Mouse (Mus musculus) embryonic fibroblast, embryonic 13.5 days (primary cell): ENCODE data around the gene Sec24b. TPM values are rescaled to one million over a fixed set of nuclear protein-coding genes. Genes with fewer than 3 reads are reported as not detected.

Experiments used
- H3K27ac ChIP-seq: 2 replicates; pipeline ENCODE4 v1.5.1; 2012; ENCODE audit warnings: low read length, control low read depth, inconsistent platforms; ENCODE audit not compliant: insufficient read depth
- H3K4me1 ChIP-seq: 2 replicates; pipeline ENCODE4 v1.6.1; 2011; ENCODE audit warnings: low read length; ENCODE audit not compliant: control insufficient read depth, insufficient read depth
- H3K4me3 ChIP-seq: 2 replicates; pipeline ENCODE4 v1.5.1; 2011; ENCODE audit warnings: mild to moderate bottlenecking, control low read depth, low read length; ENCODE audit not compliant: insufficient read depth
- CTCF ChIP-seq: IDR thresholded peaks from 2 replicates; pipeline ENCODE4 v1.5.1; 2011; ENCODE audit warnings: mild to moderate bottlenecking, control low read depth, low read length, moderate library complexity, borderline replicate concordance; ENCODE audit not compliant: insufficient read depth
- POLR2A ChIP-seq: IDR thresholded peaks from 2 replicates; pipeline ENCODE4 v1.6.1; 2011; ENCODE audit warnings: low read depth, mild to moderate bottlenecking, control low read depth, low read length, moderate library complexity
- polyA plus RNA-seq: library from polyadenylated mRNA; stranded (reverse); fragments of >200 nt; gene quantifications from 2 replicates; pipeline ENCODE4 v1.2.4, GENCODE M21; 2011; ENCODE audit warnings: low read depth; ENCODE audit not compliant: missing spikeins, insufficient read length

Sec24b gene
- polyA plus RNA-seq, 1 experiment, result 98.3 TPM

DNA sequence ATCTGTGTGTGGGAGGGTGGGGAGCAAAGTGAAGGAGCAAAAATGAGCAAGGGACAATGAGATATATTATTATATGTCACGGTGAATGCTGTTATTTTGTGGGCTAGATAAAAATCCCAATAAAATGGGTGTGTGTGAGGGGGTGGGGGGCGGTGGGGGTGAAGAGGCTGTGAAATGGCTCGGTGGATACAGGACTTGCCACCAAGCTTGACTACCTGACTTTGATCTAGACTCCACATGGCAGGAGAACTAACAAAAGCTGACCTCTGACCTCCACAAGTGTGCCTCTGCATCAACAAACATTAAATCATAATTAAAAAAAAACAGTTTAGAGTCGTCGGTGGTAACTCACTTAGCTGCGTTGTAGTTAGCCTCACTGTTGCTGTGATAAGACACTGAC, 81.8 kb downstream of the Sec24b start:
- TF ChIP-seq CTCF, result no peak
- no peak for TF ChIP-seq POLR2A
- Histone ChIP-seq H3K4me1 (no peaks in the 10 kb centered on the region; the same call in 1 of the 2 replicates), H3K27ac (no peak overlapping the region), H3K4me3 (no peak overlapping the region)

DNA sequence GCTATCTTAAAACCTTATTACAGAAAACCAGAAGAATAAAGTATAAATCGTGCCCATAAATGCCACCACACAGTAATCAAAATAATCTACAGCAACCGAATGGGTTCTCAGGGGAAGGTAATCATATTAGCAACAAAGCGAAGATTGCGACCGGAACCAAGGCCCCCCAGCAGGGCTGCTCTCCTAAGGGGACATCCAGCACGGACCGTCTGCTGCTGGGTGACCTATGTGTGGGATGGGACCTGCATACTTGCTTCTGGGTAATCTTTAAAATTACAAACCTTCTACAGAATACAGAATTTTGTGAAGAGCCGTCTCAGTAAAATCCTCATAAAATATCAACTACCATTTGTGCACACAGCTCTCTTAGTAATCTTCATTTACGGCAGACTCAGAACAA, 82.6 kb downstream of the Sec24b start:
- no peak overlapping the region for H3K4me3 ChIP-seq
- H3K4me1 ChIP-seq, result no peaks in the 10 kb centered on the region; the same call in 1 of the 2 replicates
- no peak overlapping the region for H3K27ac ChIP-seq
- TF ChIP-seq POLR2A (no peak), CTCF (no peak)

DNA sequence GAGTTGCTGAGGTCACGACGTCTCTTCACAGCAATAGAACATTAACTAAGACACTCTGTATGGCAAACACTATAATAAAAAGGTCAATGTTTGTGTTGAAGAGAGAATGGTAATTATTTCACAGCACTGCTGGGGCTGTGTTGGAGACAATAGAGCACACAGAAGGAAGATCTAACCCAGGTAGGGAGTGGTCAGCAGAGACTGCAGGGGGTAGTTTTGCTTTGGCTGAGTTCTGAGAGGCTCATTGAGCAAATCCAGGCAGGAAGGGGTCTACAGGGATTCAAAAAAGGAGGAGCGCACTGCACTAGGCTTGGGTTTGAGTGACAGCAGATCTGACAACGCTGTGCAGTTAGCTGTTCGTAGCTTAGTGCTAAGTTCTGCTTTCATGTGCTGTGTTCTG, 85.0 kb downstream of the Sec24b start:
- TF ChIP-seq CTCF, result no peak
- Histone ChIP-seq H3K4me1 (no peaks in the 10 kb centered on the region), H3K4me3 (no peak overlapping the region), H3K27ac (no peak overlapping the region)

DNA sequence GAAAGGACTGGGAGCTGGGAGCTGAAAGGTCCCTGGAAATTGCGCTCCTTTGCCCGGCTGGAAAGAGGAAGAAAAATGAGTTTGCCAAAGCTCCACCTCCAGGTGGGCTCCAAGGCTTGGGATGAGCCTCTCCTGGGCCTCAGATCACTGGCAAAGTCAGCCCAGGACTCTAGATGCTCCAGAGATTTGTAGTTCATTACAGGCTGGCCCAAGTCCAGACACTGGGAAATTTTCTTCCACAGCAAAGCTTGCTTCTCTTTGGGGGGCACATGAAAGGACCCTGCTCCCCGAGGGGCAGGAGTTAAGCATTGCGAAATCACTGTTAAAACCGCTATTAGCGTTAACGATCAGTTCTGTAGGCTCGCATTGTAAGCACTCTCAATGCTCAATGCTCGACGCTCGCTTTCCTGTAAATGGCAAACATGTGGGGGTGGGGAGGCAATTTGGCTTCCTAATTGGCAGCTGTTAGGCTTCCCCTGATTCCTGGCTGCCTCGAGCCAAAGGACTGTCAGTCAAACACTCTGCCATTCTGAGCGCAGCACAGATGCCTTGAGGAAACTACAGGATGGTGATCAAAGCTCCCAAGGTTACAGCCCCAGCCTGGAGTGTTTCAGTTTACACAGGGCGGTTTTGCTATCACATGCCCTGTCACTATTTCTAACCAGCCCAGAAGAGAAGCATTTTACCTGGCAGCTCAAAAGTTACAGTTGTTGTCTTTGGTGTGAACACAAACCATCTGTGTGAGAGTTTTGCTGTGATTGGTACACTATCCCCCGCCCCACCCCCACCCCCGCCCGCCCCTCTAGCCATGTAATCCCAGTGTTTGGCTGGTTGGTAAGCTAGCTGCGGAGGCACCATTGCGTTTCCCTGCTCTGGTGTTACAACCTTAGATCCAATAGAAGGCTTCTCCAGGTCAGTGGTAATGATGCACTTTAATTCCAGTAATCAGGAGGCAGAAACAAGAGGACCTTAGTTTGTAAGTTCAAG, 90.5 kb downstream of the Sec24b start:
- Histone ChIP-seq H3K4me3 (peak overlapping the region; percentile 63), H3K4me1 (peaks cover 3% of the 10 kb centered on the region), H3K27ac (peak overlapping the region; percentile 8; the same call in 1 of the 2 replicates)
- TF ChIP-seq POLR2A (peak; percentile 29; the same call in 1 of the 2 replicates), CTCF (no peak)

DNA sequence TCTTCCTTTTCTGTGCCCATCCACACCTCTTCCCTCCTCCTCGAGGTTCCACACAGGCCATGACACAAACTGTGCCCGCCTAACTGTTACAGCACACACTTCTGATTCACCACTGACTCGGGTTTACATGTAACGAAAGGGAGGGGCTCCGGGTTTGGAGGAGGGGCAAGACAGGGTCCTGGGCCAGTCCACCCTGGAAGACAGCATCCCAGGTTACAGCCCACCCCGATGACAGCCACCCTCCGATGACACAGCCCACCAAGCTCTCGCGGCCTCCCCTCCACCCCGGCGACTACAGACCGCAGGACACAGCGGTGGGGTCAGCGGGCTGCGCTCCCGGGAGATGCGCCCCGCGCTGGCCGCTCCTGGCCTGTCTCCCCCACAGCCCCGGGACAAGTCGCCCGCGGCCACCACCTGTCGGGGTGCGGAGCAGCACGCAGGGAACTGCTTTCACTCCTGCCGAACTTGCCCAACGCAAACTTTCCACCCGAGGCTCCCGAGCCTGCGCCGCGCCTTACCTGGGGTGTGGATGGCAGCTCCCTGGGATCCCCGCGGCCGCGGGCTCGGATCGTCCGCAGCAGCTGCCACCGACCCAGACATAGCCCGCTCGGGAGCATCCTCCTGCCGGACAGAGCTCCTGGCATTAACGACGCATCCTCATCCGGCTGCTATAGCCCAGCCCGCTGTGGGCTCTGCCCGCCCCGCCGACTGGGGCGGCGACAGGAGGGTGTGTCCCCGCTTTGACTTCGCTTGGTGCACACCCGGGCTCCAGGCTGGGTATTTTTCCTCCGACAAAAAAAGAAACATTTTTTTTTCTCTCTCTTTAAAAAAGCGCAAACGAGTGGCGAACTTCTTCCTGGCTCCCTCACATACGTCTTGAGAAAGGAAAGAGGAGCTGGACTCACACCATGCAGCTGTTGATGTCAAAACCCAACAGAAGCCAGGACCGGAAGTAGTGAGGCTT, 91.6 kb downstream of the Sec24b start, which contains the start of gene Mcub:
Mcub (minus strand) TSS at position 775 of the 964 bp plus-strand sequence.
- TF ChIP-seq POLR2A (peak; percentile 68), CTCF (no peak)
- Histone ChIP-seq H3K27ac (peak within 1 kb of the TSS; percentile 20; the same call in 1 of the 2 replicates), H3K4me1 (peaks cover 3% of the 10 kb centered on the region), H3K4me3 (peak within 1 kb of the TSS; percentile 63)

DNA sequence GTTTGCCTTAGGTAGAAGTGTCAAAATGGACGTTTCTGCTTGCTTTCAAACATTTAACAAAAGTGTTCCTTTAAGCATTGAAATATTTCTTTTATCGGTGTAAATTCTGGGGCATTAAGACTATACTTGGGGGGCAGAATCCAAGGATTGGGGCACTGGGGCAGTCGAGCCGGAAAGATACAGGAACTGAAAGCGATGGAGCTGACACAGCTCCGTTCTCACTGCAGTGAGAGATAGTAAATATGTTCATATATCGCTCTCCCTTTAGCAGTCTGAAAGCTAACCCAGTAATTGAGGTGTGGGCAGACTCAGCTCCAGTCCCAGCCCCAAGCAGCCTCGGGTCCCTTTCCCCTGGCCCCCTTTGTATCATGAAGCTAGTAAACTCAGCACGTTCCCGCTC, 92.3 kb downstream of the Sec24b start:
- H3K27ac ChIP-seq, result no peak overlapping the region; the same call in 1 of the 2 replicates
- H3K4me3 ChIP-seq, result peak overlapping the region; percentile 63
- H3K4me1 ChIP-seq, result peaks cover 3% of the 10 kb centered on the region
- no peak; the same call in 1 of the 2 replicates for TF ChIP-seq POLR2A
- no peak for TF ChIP-seq CTCF

DNA sequence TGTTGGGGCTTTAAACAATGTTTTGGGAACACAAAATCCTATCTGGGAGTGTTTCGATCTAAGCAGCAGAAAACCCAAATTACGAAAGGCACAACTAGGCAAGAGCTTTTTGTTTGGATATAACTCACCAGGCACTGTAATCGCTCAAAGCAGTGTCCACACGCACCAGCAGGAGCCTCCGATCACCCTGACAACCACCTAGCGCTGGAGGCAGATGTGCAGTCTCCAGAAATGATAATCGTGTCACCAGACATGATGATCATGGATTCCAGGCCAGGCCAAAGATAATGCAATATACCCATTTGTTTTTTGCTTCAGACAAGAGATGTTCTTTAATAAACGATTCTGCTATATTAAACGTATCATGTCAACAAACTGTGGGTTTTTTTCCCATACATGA, 93.5 kb downstream of the Sec24b start:
- H3K4me3 ChIP-seq, result no peak overlapping the region
- H3K4me1 ChIP-seq, result peaks cover 3% of the 10 kb centered on the region
- no peak for TF ChIP-seq POLR2A
- no peak for TF ChIP-seq CTCF
- no peak overlapping the region for H3K27ac ChIP-seq

DNA sequence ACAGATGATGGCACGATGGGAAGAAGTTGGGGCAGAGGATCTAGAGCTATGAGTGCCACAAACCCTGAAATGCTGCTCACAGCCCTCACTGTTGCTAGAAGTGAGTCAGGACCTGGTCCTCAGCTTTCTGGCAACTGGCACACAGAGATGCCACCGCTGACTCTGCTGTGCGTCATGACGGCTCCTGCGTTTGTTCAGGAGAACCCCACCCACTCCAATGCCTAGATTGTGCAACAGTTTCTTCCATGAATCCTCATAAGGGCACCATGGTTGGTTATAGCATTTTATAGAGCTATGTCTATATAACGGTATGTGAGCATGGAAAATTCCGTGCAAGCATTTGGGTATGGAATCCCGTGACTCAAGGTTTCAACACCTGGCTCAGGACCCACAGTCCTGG, 96.7 kb downstream of the Sec24b start:
- H3K27ac ChIP-seq, result no peak overlapping the region
- no peak for TF ChIP-seq POLR2A
- no peak for TF ChIP-seq CTCF
- H3K4me1 ChIP-seq, result no peaks in the 10 kb centered on the region
- no peak overlapping the region for H3K4me3 ChIP-seq

DNA sequence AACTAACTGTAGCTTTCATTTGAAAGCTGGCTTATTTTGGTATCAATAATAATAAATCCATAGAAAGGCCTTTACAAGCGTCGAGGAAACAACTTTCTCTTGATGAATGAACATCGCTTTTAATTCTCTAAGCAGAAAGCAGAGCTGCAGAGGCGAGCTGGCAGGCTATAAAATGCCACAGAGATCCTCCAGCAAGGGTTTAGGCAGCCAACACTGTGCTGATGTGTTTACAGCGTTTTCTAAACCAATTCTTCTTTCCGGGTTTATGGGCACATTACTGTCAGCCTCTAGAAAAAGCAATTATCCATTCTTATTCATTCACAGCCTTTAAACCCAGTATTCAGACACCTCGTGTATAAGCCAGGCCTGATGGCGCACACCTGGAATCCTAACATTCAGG, 98.8 kb downstream of the Sec24b start:
- TF ChIP-seq CTCF (no peak), POLR2A (no peak)
- no peak overlapping the region for H3K27ac ChIP-seq
- H3K4me1 ChIP-seq, result no peaks in the 10 kb centered on the region
- H3K4me3 ChIP-seq, result no peak overlapping the region
